Mouse (Mus musculus) thymus, postnatal 14 days (tissue): ENCODE data around the gene Setx.
"Not testable (repeated sequence)": the region's sequence is repeated elsewhere in the genome, so short reads cannot be mapped to it uniquely, and the experiment has no call there.

ENCODE experiments used
- DNase-seq: peaks from one replicate; pipeline ENCODE4 v3.0.0; 2021

Gene Setx

GRCm38 (mm10) chr2:29123907-29124569 is at the start of gene Setx:
Gene Setx, plus strand, starts transcription at chr2:29124181.
- peak; percentile 16 for DNase-seq

- DNase-seq: no peak
Observed at GRCm38 (mm10) chr2:29074676-29075075, 49.3 kb upstream of the Setx start.

- no peak for DNase-seq
Observed at GRCm38 (mm10) chr2:29075331-29076070, 48.5 kb upstream of the Setx start.

GRCm38 (mm10) chr2:29076226-29076625 is 47.8 kb upstream of the Setx start:
- DNase-seq: no peak

- DNase-seq: no peak
Observed at GRCm38 (mm10) chr2:29081965-29082364, 42.0 kb upstream of the Setx start.

- DNase-seq: no peak
Observed at GRCm38 (mm10) chr2:29086026-29086425, 38.0 kb upstream of the Setx start.

GRCm38 (mm10) chr2:29089276-29089675 is 34.7 kb upstream of the Setx start:
- DNase-seq: not testable (repeated sequence)

GRCm38 (mm10) chr2:29095674-29096073 is 28.3 kb upstream of the Setx start:
- DNase-seq: no peak

GRCm38 (mm10) chr2:29096751-29097150 is 27.2 kb upstream of the Setx start:
- peak; percentile 19 for DNase-seq

- DNase-seq: peak; percentile 59
Observed at GRCm38 (mm10) chr2:29097465-29097864, 26.5 kb upstream of the Setx start.

GRCm38 (mm10) chr2:29097955-29098354 is 26.0 kb upstream of the Setx start:
- DNase-seq: not testable (repeated sequence)

- DNase-seq: no peak
Observed at GRCm38 (mm10) chr2:29098786-29099185, 25.2 kb upstream of the Setx start.

GRCm38 (mm10) chr2:29099646-29100045 is 24.3 kb upstream of the Setx start:
- DNase-seq: no peak

- no peak for DNase-seq
Observed at GRCm38 (mm10) chr2:29100822-29101534, 23.0 kb upstream of the Setx start.

- DNase-seq: not testable (repeated sequence)
Observed at GRCm38 (mm10) chr2:29102416-29103377, 21.3 kb upstream of the Setx start.

- no peak for DNase-seq
Observed at GRCm38 (mm10) chr2:29120969-29121368, 3.0 kb upstream of the Setx start.

- DNase-seq: peak; percentile 49
Observed at GRCm38 (mm10) chr2:29122446-29122845, 1.5 kb upstream of the Setx start.

- DNase-seq: no peak
Observed at GRCm38 (mm10) chr2:29124571-29124935, 572 bp downstream of the Setx start.

- peak; percentile 100 for DNase-seq
Observed at GRCm38 (mm10) chr2:29124936-29125701, 1.1 kb downstream of the Setx start.

GRCm38 (mm10) chr2:29130118-29130899 is 6.3 kb downstream of the Setx start:
- DNase-seq: no peak

- no peak for DNase-seq
Observed at GRCm38 (mm10) chr2:29135161-29135560, 11.2 kb downstream of the Setx start.
